ENCODE assay signal across 17 mouse cellular contexts in the genomic region with DNA sequence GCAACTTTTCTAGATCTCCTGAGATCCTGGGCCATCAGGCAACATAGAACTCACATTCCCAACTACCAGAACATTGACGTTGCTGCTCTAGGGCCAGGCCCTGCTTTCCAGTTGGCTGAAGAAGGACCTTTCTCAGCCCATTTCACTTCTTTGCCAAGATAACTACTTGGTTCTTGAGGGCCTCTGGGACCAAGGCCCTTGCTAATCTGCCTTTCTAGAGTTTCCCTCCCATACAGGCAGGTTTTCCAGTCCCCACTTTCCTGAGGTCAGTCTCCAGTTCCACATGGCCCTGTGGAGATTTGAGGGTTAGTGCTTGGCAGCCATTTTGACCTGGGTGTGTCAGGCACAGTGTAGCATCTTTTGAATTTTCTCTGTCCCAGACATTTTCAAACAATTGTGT.
"Had no signal": no experiment of that assay in that cellular context is flagged by ENCODE, and none has a peak within 500 bp of the region (broad histone marks: within the 10 kb centered on the region; RNA-seq: fewer than 3 reads in every experiment).

No protein-coding gene starts in this region.

- H3K4me3 ChIP-seq: kidney, embryonic 15.5 days; left cerebral cortex, adult 2 months; limb, embryonic 10.5 days; midbrain, embryonic 10.5 days; myocyte; neural tube, embryonic 12.5 days; stomach, embryonic 15.5 days had no signal

- H3K27ac ChIP-seq: kidney, embryonic 15.5 days; left cerebral cortex, adult 2 months; limb, embryonic 10.5 days; midbrain, embryonic 10.5 days; neural tube, embryonic 12.5 days; stomach, embryonic 15.5 days had no signal

- H3K4me2 ChIP-seq: kidney, embryonic 15.5 days; liver, embryonic 11.5 days; lung, embryonic 14.5 days; neural tube, embryonic 12.5 days; stomach, embryonic 15.5 days had no signal

- H3K36me3 ChIP-seq: kidney, embryonic 15.5 days; limb, embryonic 10.5 days; midbrain, embryonic 10.5 days; neural tube, embryonic 12.5 days; stomach, embryonic 15.5 days had no signal

- H3K27me3 ChIP-seq: kidney, embryonic 15.5 days; neural tube, embryonic 12.5 days; stomach, embryonic 15.5 days had no signal

- H3K9me3 ChIP-seq: kidney, embryonic 15.5 days; limb, embryonic 10.5 days; midbrain, embryonic 10.5 days; neural tube, embryonic 12.5 days; stomach, embryonic 15.5 days had no signal

- H3K4me1 ChIP-seq: kidney, embryonic 15.5 days; limb, embryonic 10.5 days; neural tube, embryonic 12.5 days; stomach, embryonic 15.5 days had no signal

- H3K9ac ChIP-seq: kidney, embryonic 15.5 days; lung, embryonic 14.5 days; neural tube, embryonic 12.5 days; stomach, embryonic 15.5 days had no signal

- DNase-seq: kidney, postnatal 14 days; lung, embryonic 14.5 days; lung, postnatal 10 days; lung, postnatal 4 days; midbrain, embryonic 14.5 days; retina, postnatal 1 day; right cerebral cortex, postnatal 4 days; thymus, adult 2 months; thymus, postnatal 25 days had no signal
